ENCODE assay signal across 10 mouse cellular contexts in the genomic region with DNA sequence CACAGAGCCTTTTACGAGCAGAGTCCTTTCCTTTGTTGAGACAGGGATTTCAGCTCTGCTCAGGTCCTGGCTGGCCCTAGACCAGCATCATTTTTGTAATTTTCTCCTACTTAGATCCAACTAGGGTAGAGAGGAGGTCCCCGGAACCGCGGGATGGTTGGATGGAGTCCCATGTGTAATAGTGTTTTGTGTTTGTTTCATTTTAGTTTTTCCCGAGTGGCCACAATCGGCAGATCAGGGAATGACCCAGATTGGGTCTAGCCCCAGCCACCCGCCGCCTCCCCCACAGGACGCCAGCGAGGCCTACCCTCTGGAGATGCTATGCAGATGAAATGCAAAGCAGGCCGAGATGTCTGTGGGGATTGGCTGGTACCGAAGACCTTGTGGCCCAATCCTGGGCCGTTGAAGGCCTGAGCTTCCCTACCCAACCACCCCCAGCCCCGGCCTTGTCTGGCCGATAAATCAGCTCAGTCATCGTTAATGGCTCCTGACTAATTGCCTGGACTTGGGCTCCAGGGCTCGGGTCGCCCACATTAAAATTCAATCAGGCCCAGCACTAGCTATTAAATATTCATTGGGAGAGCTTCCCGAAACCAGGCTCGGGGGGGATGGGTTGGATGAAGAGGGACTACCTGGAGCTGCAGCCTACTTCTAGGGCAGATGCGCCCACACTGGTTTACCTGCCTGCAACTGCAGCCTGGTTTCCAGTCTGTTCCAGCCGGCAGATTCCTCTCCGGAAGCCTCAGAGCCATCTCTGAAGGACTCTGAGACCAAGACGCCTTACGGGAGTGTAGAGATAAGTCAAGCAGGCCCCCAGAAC. TPM values are rescaled to one million over a fixed set of nuclear protein-coding genes. Genes with fewer than 3 reads are reported as not detected.
A peak's percentile ranks its signal among the peaks of the same experiment; 100 is the strongest.
DNase-seq lines count a peak whose midpoint lies in the region; ATAC-seq and TF ChIP-seq lines count a peak whose summit lies in the region.
"Had no signal": no experiment of that assay in that cellular context is flagged by ENCODE, and none has a peak within 500 bp of the region (broad histone marks: within the 10 kb centered on the region; RNA-seq: fewer than 3 reads in every experiment).

No protein-coding gene starts in this region.

- H3K9me3 ChIP-seq in hindbrain, postnatal 0 days (ENCODE audit: low read length) = no peaks in the 10 kb centered on the region
- H3K9me3 ChIP-seq in neural tube, embryonic 12.5 days = no peaks in the 10 kb centered on the region

- H3K27ac ChIP-seq in hindbrain, postnatal 0 days = no peak overlapping the region; the same call in 1 of the 2 replicates
- H3K27ac ChIP-seq in neural tube, embryonic 12.5 days = peak overlapping the region; percentile 55

- peaks cover 12% of the 10 kb centered on the region for H3K4me1 ChIP-seq in hindbrain, postnatal 0 days (ENCODE audit: insufficient read depth, low read length)
- peaks cover 55% of the 10 kb centered on the region for H3K4me1 ChIP-seq in neural tube, embryonic 12.5 days

- 19% methylated on average over 25 of the region's 25 CpGs for WGBS in hindbrain, postnatal 0 days
- 4% methylated on average over 25 of the region's 25 CpGs for WGBS in neural tube, embryonic 12.5 days

- peak; percentile 29 for DNase-seq in ovary, postnatal 14 days (ENCODE audit: low spot score)
- DNase-seq in ovary, postnatal 36 days (ENCODE audit: low spot score) = no peak
- peak; percentile 92 for DNase-seq in embryo, embryonic 10 days (ENCODE audit: low spot score)
- DNase-seq in hindbrain, postnatal 0 days (ENCODE audit: low spot score) = peak; percentile 70
- peak; percentile 18 to 36 for DNase-seq in left cerebral cortex, postnatal 36 days (ENCODE audit: low spot score in 2 of 2)
- no peak for DNase-seq in natural killer cell, adult 2 months (ENCODE audit: low spot score in 2 of 2)

- H3K36me3 ChIP-seq in hindbrain, postnatal 0 days (ENCODE audit: insufficient read depth, low read length) = no peaks in the 10 kb centered on the region
- no peaks in the 10 kb centered on the region for H3K36me3 ChIP-seq in neural tube, embryonic 12.5 days

- no peaks in the 10 kb centered on the region for H3K27me3 ChIP-seq in hindbrain, postnatal 0 days (ENCODE audit: insufficient read depth, low read length)
- H3K27me3 ChIP-seq in neural tube, embryonic 12.5 days (replicated peaks) = peaks cover 14% of the 10 kb centered on the region

- H3K9ac ChIP-seq in hindbrain, postnatal 0 days (replicated peaks; ENCODE audit: low read length) = 0 out of 2 replicates have a peak overlapping the region, but pooled peaks have one; percentile 10
- H3K9ac ChIP-seq in neural tube, embryonic 12.5 days = no peak overlapping the region

- peak overlapping the region; percentile 21 for H3K4me2 ChIP-seq in hindbrain, postnatal 0 days (ENCODE audit: low read depth, low read length)
- peak overlapping the region; percentile 42 for H3K4me2 ChIP-seq in neural tube, embryonic 12.5 days (replicated peaks)

- no peak overlapping the region for H3K4me3 ChIP-seq in hindbrain, postnatal 0 days (ENCODE audit: low read length)
- no peak overlapping the region for H3K4me3 ChIP-seq in neural tube, embryonic 12.5 days

- ATAC-seq in hindbrain, postnatal 0 days = peak; percentile 77
- ATAC-seq in neural tube, embryonic 12.5 days (ENCODE audit: low FRiP score, low read depth) = peak; percentile 95
- ATAC-seq in erythroblast, adult 5-6 weeks (replicated peaks; ENCODE audit: low FRiP score, poor library complexity, severe bottlenecking) = no peak

- intact Hi-C loops in left cerebral cortex, postnatal 36 days (cut with DNase I) = no loop called here

- TF ChIP-seq CTCF in hindbrain, postnatal 0 days (IDR thresholded peaks at IDR 0.05; ENCODE audit: low read depth) = no peak

RNA-seq across cellular contexts. Expression of gene Fignl2, which starts 14.7 kb away (rescaled TPM):
- 2.3 and 4.0 TPM in 2 replicates for total RNA-seq in hindbrain, postnatal 0 days (2014; rRNA removed)
- 0.10 and 0.11 TPM in 2 replicates for polyA plus RNA-seq in hindbrain, postnatal 0 days (2015; fragmentation: Nextera tagmentation; extraction: Ambion mirVana)
- 1 to 10 TPM; 1.5 TPM for total RNA-seq in left cerebral cortex, postnatal 36 days (2021)
- polyA plus RNA-seq in neural tube, embryonic 12.5 days (2016; fragmentation: Nextera tagmentation; extraction: Ambion mirVana) = 0.55 and 0.84 TPM in 2 replicates
- total RNA-seq in erythroblast, adult 5-6 weeks (2015; ENCODE audit: low replicate concordance) = not detected in 2 replicates
- not detected in 2 replicates for total RNA-seq in erythroblast, adult 5-6 weeks (2017; ENCODE audit: low replicate concordance)
- total RNA-seq: hematopoietic stem cell, adult 5-6 weeks had no signal

RNA-seq across cellular contexts. Expression of gene Ankrd33, which starts 22.5 kb away (rescaled TPM):
- total RNA-seq in hindbrain, postnatal 0 days (2014; rRNA removed) = not detected in 2 replicates
- not detected in 2 replicates for polyA plus RNA-seq in hindbrain, postnatal 0 days (2015; fragmentation: Nextera tagmentation; extraction: Ambion mirVana)
- under 1 TPM in 1 of 2 experiments, not detected in 1; 0.27 TPM for total RNA-seq in left cerebral cortex, postnatal 36 days (2021)
- polyA plus RNA-seq in neural tube, embryonic 12.5 days (2016; fragmentation: Nextera tagmentation; extraction: Ambion mirVana) = not detected in 2 replicates
- total RNA-seq in erythroblast, adult 5-6 weeks (2015; ENCODE audit: low replicate concordance) = not detected in 2 replicates
- not detected in 2 replicates for total RNA-seq in erythroblast, adult 5-6 weeks (2017; ENCODE audit: low replicate concordance)
- total RNA-seq: hematopoietic stem cell, adult 5-6 weeks had no signal
- polyA plus RNA-seq: testis, adult 2 months had no signal

RNA-seq across cellular contexts. Expression of gene Acvrl1, which starts 35.3 kb away (rescaled TPM):
- total RNA-seq in hindbrain, postnatal 0 days (2014; rRNA removed) = 16.8 and 21.6 TPM in 2 replicates
- polyA plus RNA-seq in hindbrain, postnatal 0 days (2015; fragmentation: Nextera tagmentation; extraction: Ambion mirVana) = 7.0 and 7.3 TPM in 2 replicates
- total RNA-seq in left cerebral cortex, postnatal 36 days (2021) = 10 to 100 TPM; 13.2 to 16.7 TPM
- polyA plus RNA-seq in neural tube, embryonic 12.5 days (2016; fragmentation: Nextera tagmentation; extraction: Ambion mirVana) = 8.3 and 10.2 TPM in 2 replicates
- total RNA-seq in erythroblast, adult 5-6 weeks (2015; ENCODE audit: low replicate concordance) = 2.3 and 9.4 TPM in 2 replicates
- 2.3 and 3.8 TPM in 2 replicates for total RNA-seq in erythroblast, adult 5-6 weeks (2017; ENCODE audit: low replicate concordance)

RNA-seq across cellular contexts. Expression of gene Gm47841, which starts 45.8 kb away (rescaled TPM):
- total RNA-seq in hindbrain, postnatal 0 days (2014; rRNA removed) = not detected in 2 replicates
- polyA plus RNA-seq in hindbrain, postnatal 0 days (2015; fragmentation: Nextera tagmentation; extraction: Ambion mirVana) = not detected in 2 replicates
- not detected for total RNA-seq in left cerebral cortex, postnatal 36 days (2021)
- not detected in 2 replicates for polyA plus RNA-seq in neural tube, embryonic 12.5 days (2016; fragmentation: Nextera tagmentation; extraction: Ambion mirVana)
- total RNA-seq in erythroblast, adult 5-6 weeks (2015; ENCODE audit: low replicate concordance) = not detected in 2 replicates
- not detected in 2 replicates for total RNA-seq in erythroblast, adult 5-6 weeks (2017; ENCODE audit: low replicate concordance)
- total RNA-seq: hematopoietic stem cell, adult 5-6 weeks had no signal

Comparison
In these comparisons a context has a peak if more than half of its experiments do, and no peak if none do; other contexts are left out.
1. DNase-seq: peak in ovary, postnatal 14 days (single experiment), embryo, embryonic 10 days (single experiment), hindbrain, postnatal 0 days (single experiment) and left cerebral cortex, postnatal 36 days (2 of 2); none in ovary, postnatal 36 days (single experiment) and natural killer cell, adult 2 months (0 of 2).